Mouse (Mus musculus) lung, adult 2 months (tissue): ENCODE results near the gene Map3k14.

Experiments
- CTCF ChIP-seq: fragments of 200-500 bp; IDR thresholded peaks from 2 replicates; pipeline ENCODE4 v1.5.1; 2011; ENCODE audit warnings: mild to moderate bottlenecking, low read length, control low read depth; ENCODE audit not compliant: insufficient read depth
- POLR2A ChIP-seq: fragments of 200-500 bp; IDR thresholded peaks from 2 replicates; pipeline ENCODE4 v1.6.1; 2011; ENCODE audit warnings: low read depth, mild to moderate bottlenecking, control low read depth, low read length, borderline replicate concordance; ENCODE audit errors: extremely low read depth

- TF ChIP-seq CTCF (no peak), POLR2A (no peak)
Observed at GRCm38 (mm10) chr11:103253605-103254004, 13.7 kb downstream of the Map3k14 start.
